Mouse (Mus musculus): ENCODE measurements around the gene Spata32. TPM values are rescaled to one million over a fixed set of nuclear protein-coding genes. Genes with fewer than 3 reads are reported as not detected.
A peak's percentile ranks its signal among the peaks of the same experiment; 100 is the strongest.

The Spata32 gene
- polyA plus RNA-seq, 1 experiment from 2014 or later: not detected

DNA sequence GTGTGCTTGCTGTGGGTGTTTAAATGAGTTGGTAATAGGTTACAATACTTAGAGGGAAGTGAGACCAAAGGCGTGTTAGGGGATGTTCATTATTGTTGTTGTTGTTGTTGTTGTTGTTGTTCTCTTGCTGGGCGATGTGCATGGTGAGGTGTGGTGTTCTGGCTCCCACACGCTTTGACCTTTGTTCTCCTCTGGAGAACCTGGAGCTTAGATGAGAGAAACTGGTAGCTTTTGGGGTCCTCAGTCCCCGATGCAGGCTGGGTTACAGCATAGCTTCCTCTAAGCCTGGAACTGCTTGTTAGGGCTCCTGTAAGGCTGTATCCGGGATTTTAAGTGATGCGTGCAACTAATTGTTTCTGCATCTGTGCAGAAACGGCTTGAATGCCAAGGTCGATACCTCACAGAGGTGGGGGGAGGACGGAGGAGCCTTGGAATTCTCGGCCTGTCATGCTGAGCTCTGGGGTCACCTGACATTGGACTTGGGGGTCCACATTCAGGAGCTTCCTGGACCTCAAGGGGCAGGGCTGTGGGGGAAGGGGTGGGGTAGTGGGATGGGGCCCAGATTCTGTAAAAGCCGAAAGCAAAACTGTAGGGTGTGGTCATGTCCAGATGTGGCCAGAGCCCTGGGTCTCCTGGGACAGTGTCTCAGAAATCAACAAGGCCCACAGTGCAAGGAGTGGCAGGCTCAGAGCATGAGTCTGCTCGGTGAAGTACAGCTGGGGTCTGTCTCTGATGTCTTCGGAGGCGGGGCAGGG is 42.4 kb downstream of the Spata32 start:
- ATAC-seq (replicated peaks; ENCODE audit: extremely low read depth, insufficient read depth, low FRiP score): no peak
- H3K4me1 ChIP-seq (ENCODE audit: control insufficient read depth, insufficient read depth, low read length): peaks cover 37% of the 10 kb centered on the region
- peak overlapping the region; percentile 10; the same call in 1 of the 2 replicates for H3K4me2 ChIP-seq (ENCODE audit: low read depth, low read length)
- no peak overlapping the region for H3K27ac ChIP-seq (ENCODE audit: low read length)
- no peaks in the 10 kb centered on the region for H3K9me3 ChIP-seq (replicated peaks; ENCODE audit: control insufficient read depth, low read length)
- H3K36me3 ChIP-seq (ENCODE audit: control insufficient read depth, insufficient read depth): no peaks in the 10 kb centered on the region
- H3K27me3 ChIP-seq (ENCODE audit: control insufficient read depth, insufficient read depth, low read length): peaks cover 9% of the 10 kb centered on the region; the same call in 1 of the 2 replicates
- no peak overlapping the region for H3K9ac ChIP-seq (ENCODE audit: low read length)
- no peak overlapping the region for H3K4me3 ChIP-seq (ENCODE audit: low read length)
- WGBS: 72% methylated on average over 14 of the region's 14 CpGs

DNA sequence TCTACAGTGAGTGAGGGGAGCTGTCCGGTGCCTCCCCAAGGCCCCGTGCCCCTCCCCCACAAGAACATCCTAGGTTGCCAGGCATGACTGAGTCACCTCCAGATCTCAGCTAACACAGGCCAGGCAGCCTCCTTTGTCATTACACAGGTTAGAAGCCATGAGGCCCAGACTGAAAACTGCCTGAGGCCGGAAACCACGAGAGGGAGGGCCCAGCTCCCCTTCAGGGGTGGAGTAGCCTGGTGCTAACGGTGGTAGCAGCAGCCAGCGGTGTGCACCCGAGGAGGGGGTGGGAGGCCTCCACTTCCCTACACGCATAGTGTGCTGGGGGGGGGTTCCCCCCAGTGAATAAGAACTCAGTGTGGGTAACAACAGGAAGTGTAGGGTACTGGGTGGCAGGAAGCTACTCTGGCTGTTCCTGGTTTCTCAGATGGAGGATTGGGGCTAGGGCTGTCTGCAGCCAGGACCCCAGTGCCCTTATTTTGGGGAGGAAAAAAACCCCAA is 43.3 kb downstream of the Spata32 start:
- peak; percentile 32 for ATAC-seq (replicated peaks; ENCODE audit: extremely low read depth, insufficient read depth, low FRiP score)
- Histone ChIP-seq H3K4me1 (ENCODE audit: control insufficient read depth, insufficient read depth, low read length) (peaks cover 37% of the 10 kb centered on the region), H3K36me3 (ENCODE audit: control insufficient read depth, insufficient read depth) (no peaks in the 10 kb centered on the region), H3K9me3 (replicated peaks; ENCODE audit: control insufficient read depth, low read length) (no peaks in the 10 kb centered on the region), H3K4me2 (ENCODE audit: low read depth, low read length) (0 out of 2 replicates have a peak overlapping the region, but pooled peaks have one; percentile 1), H3K4me3 (ENCODE audit: low read length) (no peak overlapping the region), H3K9ac (ENCODE audit: low read length) (peak overlapping the region; percentile 45; the same call in 1 of the 2 replicates), H3K27ac (ENCODE audit: low read length) (peak overlapping the region; percentile 59), H3K27me3 (ENCODE audit: control insufficient read depth, insufficient read depth, low read length) (peaks cover 12% of the 10 kb centered on the region)
- WGBS: 51% methylated on average over 8 of the region's 8 CpGs

DNA sequence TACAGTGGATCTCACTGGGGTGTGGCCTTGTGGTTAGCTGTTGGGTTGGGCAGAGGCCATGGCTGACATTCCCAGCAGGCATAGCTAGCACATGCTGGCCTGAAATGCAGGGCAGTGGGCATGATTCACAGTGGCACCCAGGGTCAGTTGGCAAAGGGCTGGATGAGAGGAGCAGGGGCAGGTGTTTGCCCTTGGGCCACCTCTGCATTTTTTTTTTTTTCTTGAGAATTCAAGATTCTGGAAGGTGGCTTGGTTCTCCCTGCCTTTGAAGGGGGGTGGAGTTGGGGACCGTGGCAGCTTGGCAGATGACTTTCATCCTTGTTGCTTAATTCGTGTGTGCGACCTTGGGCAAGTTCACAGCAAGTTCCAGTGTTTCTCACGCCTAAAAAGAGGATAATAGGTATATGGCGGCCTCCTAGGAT is 43.8 kb downstream of the Spata32 start:
- H3K9me3 ChIP-seq (replicated peaks; ENCODE audit: control insufficient read depth, low read length): no peaks in the 10 kb centered on the region
- WGBS: 72% methylated on average over 5 of the region's 5 CpGs
- ATAC-seq (replicated peaks; ENCODE audit: extremely low read depth, insufficient read depth, low FRiP score): no peak
- H3K27ac ChIP-seq (ENCODE audit: low read length): peak overlapping the region; percentile 59
- H3K27me3 ChIP-seq (ENCODE audit: control insufficient read depth, insufficient read depth, low read length): peaks cover 15% of the 10 kb centered on the region
- no peaks in the 10 kb centered on the region for H3K36me3 ChIP-seq (ENCODE audit: control insufficient read depth, insufficient read depth)
- H3K4me2 ChIP-seq (ENCODE audit: low read depth, low read length): peak overlapping the region; percentile 5; the same call in 1 of the 2 replicates
- no peak overlapping the region for H3K4me3 ChIP-seq (ENCODE audit: low read length)
- peaks cover 37% of the 10 kb centered on the region for H3K4me1 ChIP-seq (ENCODE audit: control insufficient read depth, insufficient read depth, low read length)
- H3K9ac ChIP-seq (ENCODE audit: low read length): 0 out of 2 replicates have a peak overlapping the region, but pooled peaks have one; percentile 45

DNA sequence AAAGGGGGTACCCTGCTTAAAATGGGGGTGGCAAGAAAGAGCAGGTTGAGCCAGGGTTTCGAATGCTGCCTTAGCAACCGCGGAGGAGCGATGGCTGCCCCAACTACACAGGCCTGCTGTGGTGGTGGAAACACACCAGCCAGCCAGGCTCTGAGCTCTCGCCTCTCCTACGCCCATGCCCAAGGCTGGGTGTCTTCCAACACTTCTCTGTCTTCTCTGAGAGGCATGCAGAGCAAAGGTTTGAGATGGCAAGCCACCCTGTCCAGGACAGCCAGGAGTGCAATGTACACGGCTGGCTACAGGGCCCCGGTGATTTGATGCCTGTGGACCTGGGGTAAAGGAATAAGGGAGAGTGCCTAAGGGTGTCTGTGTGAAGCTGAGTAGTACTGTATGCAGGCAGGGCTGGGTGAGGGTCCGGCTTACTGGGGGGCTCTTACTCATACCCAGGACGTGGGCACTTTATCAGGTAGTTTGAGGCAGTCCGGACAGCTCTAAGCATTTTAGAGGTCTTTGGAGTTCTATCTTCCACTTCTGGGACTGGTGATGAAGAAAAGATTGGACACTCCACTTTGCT is 44.4 kb downstream of the Spata32 start:
- Histone ChIP-seq H3K27ac (ENCODE audit: low read length) (peak overlapping the region; percentile 59), H3K36me3 (ENCODE audit: control insufficient read depth, insufficient read depth) (no peaks in the 10 kb centered on the region), H3K9ac (ENCODE audit: low read length) (no peak overlapping the region), H3K4me3 (ENCODE audit: low read length) (no peak overlapping the region), H3K4me2 (ENCODE audit: low read depth, low read length) (peak overlapping the region; percentile 97), H3K4me1 (ENCODE audit: control insufficient read depth, insufficient read depth, low read length) (peaks cover 37% of the 10 kb centered on the region), H3K27me3 (ENCODE audit: control insufficient read depth, insufficient read depth, low read length) (peaks cover 18% of the 10 kb centered on the region), H3K9me3 (replicated peaks; ENCODE audit: control insufficient read depth, low read length) (no peaks in the 10 kb centered on the region)
- ATAC-seq (replicated peaks; ENCODE audit: extremely low read depth, insufficient read depth, low FRiP score): no peak
- WGBS: 85% methylated on average over 11 of the region's 11 CpGs

DNA sequence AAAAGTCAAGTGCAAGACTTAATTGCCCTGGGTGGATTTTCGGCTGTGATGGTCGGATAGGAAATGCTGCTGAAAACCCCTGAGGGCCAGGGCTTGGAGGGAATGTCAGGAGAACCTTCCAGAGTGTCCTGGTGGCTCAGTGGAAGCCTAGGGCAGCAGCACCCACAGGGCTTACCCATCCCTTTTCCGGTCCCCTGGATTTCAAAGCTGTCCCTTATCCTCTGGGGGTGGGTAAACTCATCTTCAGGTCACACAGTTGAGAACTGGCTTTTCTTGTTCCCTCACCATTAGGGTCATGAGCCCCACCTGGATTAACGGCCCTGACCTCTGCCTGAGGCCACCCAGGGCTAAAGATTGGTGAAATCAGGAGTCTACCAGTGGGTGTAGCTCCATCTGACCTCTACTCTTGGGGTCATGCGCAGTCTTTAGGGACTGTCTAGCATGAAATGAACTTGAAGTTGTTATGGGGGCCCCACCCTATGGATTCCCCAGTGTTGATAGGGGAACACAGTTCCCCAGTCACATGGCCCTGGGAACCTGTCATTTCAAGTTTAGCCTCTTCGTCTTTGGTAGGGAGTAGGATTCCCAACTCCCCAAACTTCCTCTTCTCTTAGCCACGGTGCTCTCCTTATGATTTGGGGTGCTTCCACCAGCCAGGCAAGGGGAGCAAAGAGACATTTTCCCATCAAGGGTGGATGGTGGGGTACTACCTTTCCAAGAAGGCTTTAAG is 45.0 kb downstream of the Spata32 start:
- Histone ChIP-seq H3K4me1 (ENCODE audit: control insufficient read depth, insufficient read depth, low read length) (peaks cover 37% of the 10 kb centered on the region), H3K4me2 (ENCODE audit: low read depth, low read length) (peak overlapping the region; percentile 97; the same call in 1 of the 2 replicates), H3K9ac (ENCODE audit: low read length) (no peak overlapping the region), H3K27ac (ENCODE audit: low read length) (no peak overlapping the region; the same call in 1 of the 2 replicates), H3K36me3 (ENCODE audit: control insufficient read depth, insufficient read depth) (no peaks in the 10 kb centered on the region), H3K4me3 (ENCODE audit: low read length) (peak overlapping the region; percentile 4; the same call in 1 of the 2 replicates), H3K27me3 (ENCODE audit: control insufficient read depth, insufficient read depth, low read length) (peaks cover 18% of the 10 kb centered on the region), H3K9me3 (replicated peaks; ENCODE audit: control insufficient read depth, low read length) (no peaks in the 10 kb centered on the region)
- no peak for ATAC-seq (replicated peaks; ENCODE audit: extremely low read depth, insufficient read depth, low FRiP score)
- WGBS: 84% methylated on average over 7 of the region's 7 CpGs

DNA sequence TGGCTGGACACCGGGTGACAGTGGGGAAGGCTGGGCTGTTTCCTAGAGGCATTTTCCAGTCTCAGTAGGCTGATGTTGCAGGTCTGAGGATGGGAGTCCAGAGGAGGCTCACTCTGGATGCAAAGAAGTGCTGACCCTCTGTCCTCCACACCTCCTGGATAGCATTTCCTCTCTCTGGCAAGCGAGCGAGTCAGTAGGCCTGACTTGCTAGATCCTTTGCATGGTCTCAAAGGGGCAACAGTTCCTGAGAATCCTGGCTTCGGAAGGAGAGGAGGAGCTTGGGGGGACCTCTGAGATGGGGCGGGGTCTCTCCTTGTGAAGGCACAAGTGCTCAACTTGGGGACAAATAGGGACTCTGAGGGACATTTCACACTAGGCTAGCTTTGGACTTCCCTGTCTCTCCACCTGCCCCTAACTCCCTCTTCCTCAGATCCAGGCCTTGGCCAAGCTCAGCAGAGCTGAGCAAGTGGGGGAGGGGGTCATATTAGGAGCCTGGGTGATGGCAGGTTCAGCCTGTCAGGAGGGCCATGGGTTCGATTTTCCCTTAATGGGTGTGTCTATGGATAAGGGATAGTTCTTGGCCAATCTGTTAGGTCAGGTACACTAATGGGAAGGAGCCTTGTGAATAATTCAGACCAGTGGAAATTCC is 45.7 kb downstream of the Spata32 start:
- H3K4me2 ChIP-seq (ENCODE audit: low read depth, low read length): peak overlapping the region; percentile 97
- peak overlapping the region; percentile 83; the same call in 1 of the 2 replicates for H3K9ac ChIP-seq (ENCODE audit: low read length)
- peaks cover 18% of the 10 kb centered on the region for H3K27me3 ChIP-seq (ENCODE audit: control insufficient read depth, insufficient read depth, low read length)
- no peaks in the 10 kb centered on the region for H3K36me3 ChIP-seq (ENCODE audit: control insufficient read depth, insufficient read depth)
- H3K4me1 ChIP-seq (ENCODE audit: control insufficient read depth, insufficient read depth, low read length): peaks cover 32% of the 10 kb centered on the region
- no peak for ATAC-seq (replicated peaks; ENCODE audit: extremely low read depth, insufficient read depth, low FRiP score)
- no peaks in the 10 kb centered on the region for H3K9me3 ChIP-seq (replicated peaks; ENCODE audit: control insufficient read depth, low read length)
- 0 out of 2 replicates have a peak overlapping the region, but pooled peaks have one; percentile 0 for H3K27ac ChIP-seq (ENCODE audit: low read length)
- WGBS: 48% methylated on average over 6 of the region's 6 CpGs
- H3K4me3 ChIP-seq (ENCODE audit: low read length): peak overlapping the region; percentile 69; the same call in 1 of the 2 replicates

DNA sequence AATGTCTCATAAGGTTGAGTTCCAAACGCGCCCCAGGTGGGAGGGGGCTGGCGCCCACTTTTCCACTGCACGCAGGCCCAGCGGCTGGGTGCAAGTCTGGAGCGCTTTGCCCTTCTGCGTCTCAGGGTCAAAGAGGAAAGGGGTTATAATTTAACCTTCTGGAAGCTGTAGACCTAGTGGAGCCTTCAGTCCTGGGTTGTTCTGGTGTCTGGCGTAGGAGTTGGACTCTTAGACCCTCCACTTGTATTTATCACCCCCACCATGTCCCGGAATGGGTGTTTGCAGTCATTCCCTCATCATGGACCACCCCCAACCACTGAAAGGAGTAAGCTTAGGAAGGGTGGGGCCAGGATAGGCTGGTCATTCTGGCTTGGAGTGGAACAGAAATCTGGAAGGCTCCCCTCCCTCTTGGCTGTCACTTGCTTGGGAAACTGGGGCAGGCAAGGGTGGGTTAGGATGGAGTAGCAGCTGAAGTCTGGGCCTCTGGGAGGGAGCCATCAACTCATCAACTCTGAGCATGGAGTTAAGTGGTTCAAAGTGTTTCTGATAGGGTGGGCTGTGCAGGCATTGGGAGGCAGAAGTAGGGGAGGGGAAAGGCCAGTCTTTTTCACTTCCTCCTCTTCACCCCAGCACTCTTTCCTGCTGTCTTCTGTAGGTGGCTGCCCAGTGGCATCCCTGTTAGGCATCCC is 46.4 kb downstream of the Spata32 start:
- Histone ChIP-seq H3K9me3 (replicated peaks; ENCODE audit: control insufficient read depth, low read length) (no peaks in the 10 kb centered on the region), H3K4me1 (ENCODE audit: control insufficient read depth, insufficient read depth, low read length) (peaks cover 26% of the 10 kb centered on the region), H3K36me3 (ENCODE audit: control insufficient read depth, insufficient read depth) (no peaks in the 10 kb centered on the region), H3K4me2 (ENCODE audit: low read depth, low read length) (peak overlapping the region; percentile 97), H3K4me3 (ENCODE audit: low read length) (peak overlapping the region; percentile 69), H3K9ac (ENCODE audit: low read length) (peak overlapping the region; percentile 83), H3K27ac (ENCODE audit: low read length) (0 out of 2 replicates have a peak overlapping the region, but pooled peaks have one; percentile 0), H3K27me3 (ENCODE audit: control insufficient read depth, insufficient read depth, low read length) (peaks cover 18% of the 10 kb centered on the region)
- no peak for ATAC-seq (replicated peaks; ENCODE audit: extremely low read depth, insufficient read depth, low FRiP score)
- 49% methylated on average over 9 of the region's 9 CpGs for WGBS

DNA sequence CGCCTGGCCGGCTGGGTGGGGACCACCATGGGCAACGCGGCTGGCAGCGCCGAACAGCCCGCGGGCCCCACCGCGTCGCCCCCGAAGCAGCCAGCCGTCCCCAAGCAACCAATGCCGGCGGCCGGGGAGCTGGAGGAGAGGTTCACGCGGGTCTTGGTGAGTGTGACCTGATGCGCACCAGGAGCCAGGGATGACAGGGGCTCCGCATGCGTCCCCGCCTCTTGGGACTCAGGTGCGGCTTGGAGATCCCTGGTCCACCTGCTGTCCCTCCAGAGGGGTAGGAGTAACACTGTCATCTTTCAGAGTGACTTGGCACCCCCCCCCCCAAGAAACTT is 47.0 kb downstream of the Spata32 start:
- peak overlapping the region; percentile 50 for H3K27ac ChIP-seq (ENCODE audit: low read length)
- no peaks in the 10 kb centered on the region for H3K36me3 ChIP-seq (ENCODE audit: control insufficient read depth, insufficient read depth)
- 2% methylated on average over 23 of the region's 23 CpGs for WGBS
- H3K4me1 ChIP-seq (ENCODE audit: control insufficient read depth, insufficient read depth, low read length): peaks cover 21% of the 10 kb centered on the region
- peak overlapping the region; percentile 97 for H3K4me2 ChIP-seq (ENCODE audit: low read depth, low read length)
- H3K9me3 ChIP-seq (replicated peaks; ENCODE audit: control insufficient read depth, low read length): no peaks in the 10 kb centered on the region
- peak overlapping the region; percentile 83 for H3K9ac ChIP-seq (ENCODE audit: low read length)
- ATAC-seq (replicated peaks; ENCODE audit: extremely low read depth, insufficient read depth, low FRiP score): 0 out of 2 replicates have a peak, but pooled peaks have one; percentile 1
- peaks cover 18% of the 10 kb centered on the region for H3K27me3 ChIP-seq (ENCODE audit: control insufficient read depth, insufficient read depth, low read length)
- H3K4me3 ChIP-seq (ENCODE audit: low read length): peak overlapping the region; percentile 69
